Mouse (Mus musculus) C2C12 (cell line): ENCODE results near the gene Atp5f1.

Source experiments
- CEBPB ChIP-seq: IDR thresholded peaks from one replicate; pipeline ENCODE4 v1.6.1; 2011; ENCODE audit warnings: low read depth, mild to moderate bottlenecking, control low read depth, moderate library complexity
- CTCF ChIP-seq: IDR thresholded peaks from one replicate; pipeline ENCODE4 v1.5.1; 2011; ENCODE audit not compliant: control insufficient read depth, insufficient read depth, insufficient read length
- MAX ChIP-seq: IDR thresholded peaks from one replicate; pipeline ENCODE4 v1.6.1; 2011; ENCODE audit warnings: mild to moderate bottlenecking, control low read depth
- MYOG ChIP-seq: IDR thresholded peaks from one replicate; pipeline ENCODE4 v1.6.1; 2011; ENCODE audit not compliant: control insufficient read depth, insufficient read length; ENCODE audit errors: extremely low read depth

GRCm38 (mm10) chr3:105936111-105936510 is 23.8 kb downstream of the Atp5f1 start:
- TF ChIP-seq MAX, result no peak
- no peak for TF ChIP-seq CTCF
- TF ChIP-seq MYOG, result no peak
- TF ChIP-seq CEBPB, result no peak
